Mouse (Mus musculus): ENCODE measurements at regions not wholly inside any gene's neighbourhood (a gene's known extent, or its start where the extent isn't known, plus 50 kb on each side); places are given as distances from the start of the nearest gene placed in this dataset.
"Not testable (repeated sequence)": the region's sequence is repeated elsewhere in the genome, so short reads cannot be mapped to it uniquely, and the experiment has no call there.

- no peaks in the 10 kb centered on the region for H3K4me1 ChIP-seq
- H3K9me3 ChIP-seq (replicated peaks) = no peaks in the 10 kb centered on the region
- no peaks in the 10 kb centered on the region for H3K27me3 ChIP-seq (replicated peaks)
- no peak overlapping the region for H3K4me2 ChIP-seq
- no peak overlapping the region for H3K27ac ChIP-seq
- no peak for ATAC-seq
- H3K9ac ChIP-seq = no peak overlapping the region
- no peak overlapping the region for H3K4me3 ChIP-seq
- H3K36me3 ChIP-seq = no peaks in the 10 kb centered on the region
These were observed 439.8 kb downstream of the Nova1 start for GRCm38 (mm10) chr12:46378914-46379313.

- Histone ChIP-seq H3K9ac (no peak overlapping the region), H3K4me2 (no peak overlapping the region), H3K36me3 (no peaks in the 10 kb centered on the region), H3K27me3 (replicated peaks) (no peaks in the 10 kb centered on the region), H3K4me3 (no peak overlapping the region), H3K9me3 (replicated peaks) (no peaks in the 10 kb centered on the region), H3K4me1 (no peaks in the 10 kb centered on the region), H3K27ac (no peak overlapping the region)
- ATAC-seq = no peak
- WGBS (ENCODE audit: insufficient replicate concordance) = 71% methylated on average over 3 of the region's 3 CpGs
These were observed 447.0 kb downstream of the Nova1 start for GRCm38 (mm10) chr12:46371747-46372146.

DNA sequence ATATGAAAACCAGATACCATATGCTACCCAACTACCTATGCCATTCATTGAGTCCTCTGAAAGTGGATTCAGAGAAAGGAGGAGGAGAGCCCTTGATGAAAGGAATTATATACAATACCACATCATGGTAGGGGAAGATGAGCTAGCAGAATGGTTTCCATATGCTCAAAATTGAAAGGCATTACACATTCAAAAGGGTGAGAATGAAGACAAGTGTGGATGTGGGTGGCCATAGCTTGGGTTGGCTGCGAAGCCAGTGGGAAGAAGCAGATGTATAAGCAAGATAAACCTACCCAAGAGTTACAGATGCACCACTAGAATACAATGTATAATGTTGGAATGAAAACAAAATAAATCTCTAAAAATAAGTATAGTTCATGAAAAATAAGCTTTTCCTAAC is 485.4 kb downstream of the Nova1 start:
- no peak overlapping the region for H3K4me3 ChIP-seq
- H3K9ac ChIP-seq = no peak overlapping the region
- ATAC-seq = no peak
- no peak overlapping the region for H3K4me2 ChIP-seq
- no peaks in the 10 kb centered on the region for H3K4me1 ChIP-seq
- 50% methylated on average over 1 of the region's 1 CpGs for WGBS (ENCODE audit: insufficient replicate concordance)
- no peak overlapping the region for H3K27ac ChIP-seq
- H3K36me3 ChIP-seq = no peaks in the 10 kb centered on the region
- H3K9me3 ChIP-seq (replicated peaks) = no peaks in the 10 kb centered on the region
- no peaks in the 10 kb centered on the region for H3K27me3 ChIP-seq (replicated peaks)

DNA sequence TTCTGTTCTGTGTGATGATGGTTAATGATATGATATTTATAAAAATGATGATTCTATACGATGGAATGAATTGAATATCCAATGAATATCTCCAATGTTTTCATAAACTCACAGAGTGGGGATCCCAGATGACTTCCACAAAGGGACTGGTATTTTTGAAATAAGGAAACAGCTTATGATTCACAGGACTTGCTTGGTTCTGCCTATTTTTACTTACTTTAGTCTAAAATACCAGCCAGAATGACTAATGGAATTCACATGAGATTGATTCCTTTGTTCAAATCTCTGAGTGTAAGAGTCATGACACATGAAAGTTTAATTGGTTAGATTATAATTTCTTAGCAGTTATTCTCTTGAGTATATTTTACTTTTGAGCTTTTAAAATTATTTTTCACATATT is 490.9 kb downstream of the Nova1 start:
- H3K27ac ChIP-seq = no peak overlapping the region
- no peak overlapping the region for H3K4me2 ChIP-seq
- no peak overlapping the region for H3K9ac ChIP-seq
- H3K4me3 ChIP-seq = no peak overlapping the region
- 53% methylated on average over 1 of the region's 1 CpGs for WGBS (ENCODE audit: insufficient replicate concordance)
- no peaks in the 10 kb centered on the region for H3K36me3 ChIP-seq
- ATAC-seq = no peak
- H3K27me3 ChIP-seq (replicated peaks) = no peaks in the 10 kb centered on the region
- H3K9me3 ChIP-seq (replicated peaks) = no peaks in the 10 kb centered on the region
- H3K4me1 ChIP-seq = no peaks in the 10 kb centered on the region

GRCm38 (mm10) chr12:46323276-46323675 is 495.5 kb downstream of the Nova1 start:
- Histone ChIP-seq H3K36me3 (no peaks in the 10 kb centered on the region), H3K27me3 (replicated peaks) (no peaks in the 10 kb centered on the region), H3K9me3 (replicated peaks) (no peaks in the 10 kb centered on the region), H3K27ac (no peak overlapping the region), H3K9ac (no peak overlapping the region), H3K4me2 (no peak overlapping the region), H3K4me1 (no peaks in the 10 kb centered on the region), H3K4me3 (no peak overlapping the region)
- 46% methylated on average over 3 of the region's 3 CpGs for WGBS (ENCODE audit: insufficient replicate concordance)
- ATAC-seq = no peak

- no peak overlapping the region for H3K4me3 ChIP-seq
- no peak overlapping the region for H3K9ac ChIP-seq
- no peak overlapping the region for H3K27ac ChIP-seq
- no peaks in the 10 kb centered on the region for H3K9me3 ChIP-seq (replicated peaks)
- no peaks in the 10 kb centered on the region for H3K36me3 ChIP-seq
- H3K4me1 ChIP-seq = no peaks in the 10 kb centered on the region
- WGBS (ENCODE audit: insufficient replicate concordance) = 57% methylated on average over 5 of the region's 5 CpGs
- H3K27me3 ChIP-seq (replicated peaks) = no peaks in the 10 kb centered on the region
- no peak overlapping the region for H3K4me2 ChIP-seq
- no peak for ATAC-seq
These were observed 515.5 kb downstream of the Nova1 start for GRCm38 (mm10) chr12:46303136-46303797.

DNA sequence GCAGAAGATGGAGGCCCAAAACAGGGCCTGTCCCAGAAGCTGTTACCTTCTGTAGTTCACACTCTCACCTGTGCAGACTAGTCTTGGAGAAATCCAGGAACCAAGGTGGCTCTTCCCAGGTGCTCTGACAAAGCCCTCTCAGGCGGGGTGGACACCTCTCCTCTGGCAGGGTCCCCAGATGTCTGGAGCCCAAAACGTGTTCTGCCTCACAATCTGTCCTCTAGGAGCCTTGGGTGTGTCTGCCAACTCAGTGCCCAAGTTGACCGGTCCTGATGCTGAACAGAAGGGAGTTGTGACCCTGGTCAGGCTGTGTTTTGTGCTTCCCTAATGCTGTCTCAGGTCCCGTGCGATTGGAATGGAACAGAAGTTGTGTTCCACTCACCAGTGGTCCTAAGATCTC is 519.8 kb downstream of the Nova1 start:
- Histone ChIP-seq H3K27ac (no peak overlapping the region), H3K27me3 (replicated peaks) (no peaks in the 10 kb centered on the region), H3K36me3 (no peaks in the 10 kb centered on the region), H3K4me2 (no peak overlapping the region), H3K4me3 (no peak overlapping the region), H3K9me3 (replicated peaks) (no peaks in the 10 kb centered on the region), H3K4me1 (no peaks in the 10 kb centered on the region), H3K9ac (no peak overlapping the region)
- ATAC-seq = no peak
- 65% methylated on average over 5 of the region's 5 CpGs for WGBS (ENCODE audit: insufficient replicate concordance)

DNA sequence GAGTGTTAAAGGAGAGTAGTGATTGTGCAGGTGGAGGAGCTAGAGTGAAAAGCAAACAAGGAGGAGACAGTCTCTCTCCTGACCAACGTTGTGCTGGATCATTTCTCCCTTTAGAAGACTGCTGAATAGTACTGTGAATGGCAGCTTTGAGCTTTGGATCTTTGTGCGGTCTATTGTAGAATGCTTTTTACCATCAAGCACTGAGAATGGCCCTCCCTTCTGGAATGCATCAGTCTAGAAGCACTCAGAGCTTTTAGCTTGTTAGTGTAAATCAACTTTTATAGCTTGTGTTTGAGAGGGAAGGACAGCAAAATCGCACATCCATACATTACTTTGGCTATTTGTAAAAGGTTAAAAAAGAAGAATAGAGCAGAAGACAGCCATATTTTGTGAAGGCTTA is 534.2 kb downstream of the Nova1 start:
- WGBS (ENCODE audit: insufficient replicate concordance) = 58% methylated on average over 3 of the region's 3 CpGs
- Histone ChIP-seq H3K9me3 (replicated peaks) (no peaks in the 10 kb centered on the region), H3K4me2 (no peak overlapping the region), H3K27ac (no peak overlapping the region), H3K9ac (no peak overlapping the region), H3K4me1 (no peaks in the 10 kb centered on the region), H3K36me3 (no peaks in the 10 kb centered on the region), H3K27me3 (replicated peaks) (no peaks in the 10 kb centered on the region), H3K4me3 (no peak overlapping the region)
- ATAC-seq = no peak

DNA sequence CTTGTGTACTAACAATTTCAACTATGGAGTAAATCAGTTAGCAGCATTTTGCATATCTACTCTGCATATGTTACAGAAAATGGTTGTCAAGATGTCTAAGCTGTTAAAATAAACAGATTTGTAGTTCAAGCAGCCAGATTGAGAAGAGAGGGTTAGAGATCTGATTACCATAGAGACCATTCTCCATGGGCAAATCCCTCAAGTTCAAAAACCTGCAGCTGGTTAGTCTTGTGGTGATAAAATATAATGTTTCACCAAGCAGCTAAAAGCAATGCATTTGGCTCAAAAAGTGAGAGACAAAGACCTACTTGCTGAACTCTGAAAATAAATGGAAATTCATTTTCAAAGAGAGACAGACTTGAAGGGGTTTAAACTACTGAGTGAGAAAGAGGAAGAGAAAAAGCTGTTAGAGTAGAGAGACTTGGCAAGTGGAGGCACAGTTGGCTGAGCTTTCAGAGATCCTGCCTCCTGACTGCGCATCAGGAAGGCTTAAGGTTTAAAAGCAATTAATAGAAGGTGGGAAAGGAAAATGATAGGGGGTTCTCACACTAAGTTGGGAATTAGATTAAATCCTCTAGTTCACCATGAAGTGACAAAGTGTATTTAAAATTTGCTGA is 570.2 kb downstream of the Nova1 start:
- H3K9me3 ChIP-seq (replicated peaks) = no peaks in the 10 kb centered on the region
- no peak overlapping the region for H3K27ac ChIP-seq
- no peaks in the 10 kb centered on the region for H3K27me3 ChIP-seq (replicated peaks)
- H3K4me1 ChIP-seq = no peaks in the 10 kb centered on the region
- ATAC-seq = no peak
- H3K4me2 ChIP-seq = no peak overlapping the region
- no peak overlapping the region for H3K9ac ChIP-seq
- no peaks in the 10 kb centered on the region for H3K36me3 ChIP-seq
- no peak overlapping the region for H3K4me3 ChIP-seq
- WGBS (ENCODE audit: insufficient replicate concordance) = 54% methylated on average over 1 of the region's 1 CpGs

GRCm38 (mm10) chr12:46244925-46245324 is 573.8 kb downstream of the Nova1 start:
- ATAC-seq = no peak
- H3K9ac ChIP-seq = no peak overlapping the region
- H3K36me3 ChIP-seq = no peaks in the 10 kb centered on the region
- no peak overlapping the region for H3K27ac ChIP-seq
- no peaks in the 10 kb centered on the region for H3K9me3 ChIP-seq (replicated peaks)
- 78% methylated on average over 3 of the region's 3 CpGs for WGBS (ENCODE audit: insufficient replicate concordance)
- H3K4me2 ChIP-seq = no peak overlapping the region
- H3K4me1 ChIP-seq = no peaks in the 10 kb centered on the region
- H3K27me3 ChIP-seq (replicated peaks) = no peaks in the 10 kb centered on the region
- H3K4me3 ChIP-seq = no peak overlapping the region

- H3K4me2 ChIP-seq = no peak overlapping the region
- H3K36me3 ChIP-seq = no peaks in the 10 kb centered on the region
- no peak overlapping the region for H3K27ac ChIP-seq
- H3K4me3 ChIP-seq = no peak overlapping the region
- WGBS (ENCODE audit: insufficient replicate concordance) = 81% methylated on average over 4 of the region's 4 CpGs
- H3K9me3 ChIP-seq (replicated peaks) = no peaks in the 10 kb centered on the region
- ATAC-seq = no peak
- no peaks in the 10 kb centered on the region for H3K27me3 ChIP-seq (replicated peaks)
- no peaks in the 10 kb centered on the region for H3K4me1 ChIP-seq
- no peak overlapping the region for H3K9ac ChIP-seq
These were observed 586.4 kb downstream of the Nova1 start for GRCm38 (mm10) chr12:46232359-46232758.

DNA sequence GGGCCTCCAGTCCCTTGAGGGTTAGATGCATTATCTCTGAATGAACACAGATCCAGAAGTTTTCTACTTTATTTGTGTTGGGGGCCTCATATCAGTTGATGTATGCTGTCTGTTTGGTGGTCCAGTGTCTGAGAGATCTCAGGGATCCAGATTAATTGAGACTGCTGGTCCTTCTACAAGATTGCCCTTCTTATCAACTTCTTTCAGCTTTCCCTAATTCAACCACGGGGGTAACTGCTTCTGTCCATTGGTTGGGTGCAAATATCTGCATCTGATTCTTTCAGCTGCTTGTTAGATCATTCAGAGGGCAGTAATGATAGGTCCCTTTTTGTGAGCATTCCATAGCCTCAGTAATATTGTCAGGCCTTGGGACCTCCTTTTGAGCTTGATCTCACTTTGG is 603.4 kb downstream of the Nova1 start:
- not testable (repeated sequence) for H3K4me1 ChIP-seq; ATAC-seq; H3K36me3 ChIP-seq; H3K27ac ChIP-seq; H3K9ac ChIP-seq; H3K27me3 ChIP-seq (replicated peaks); H3K4me3 ChIP-seq; H3K9me3 ChIP-seq (replicated peaks); H3K4me2 ChIP-seq
- WGBS (ENCODE audit: insufficient replicate concordance) = 16% methylated on average over 1 of the region's 1 CpGs

GRCm38 (mm10) chr12:46199076-46199475 is 619.7 kb downstream of the Nova1 start:
- no peak overlapping the region for H3K9ac ChIP-seq
- H3K36me3 ChIP-seq = no peaks in the 10 kb centered on the region
- no peaks in the 10 kb centered on the region for H3K4me1 ChIP-seq
- no peak for ATAC-seq
- no peak overlapping the region for H3K27ac ChIP-seq
- no peak overlapping the region for H3K4me2 ChIP-seq
- no peak overlapping the region for H3K4me3 ChIP-seq
- H3K27me3 ChIP-seq (replicated peaks) = no peaks in the 10 kb centered on the region
- H3K9me3 ChIP-seq (replicated peaks) = no peaks in the 10 kb centered on the region

Data from liver, embryonic 12.5 days (tissue).